Mouse (Mus musculus) MEL (cell line): ENCODE measurements around the gene Sorbs1. TPM values are rescaled to one million over a fixed set of nuclear protein-coding genes. Genes with fewer than 3 reads are reported as not detected.
A peak's percentile ranks its signal among the peaks of the same experiment; 100 is the strongest.

Experiments
- DNase-seq: peaks from one replicate; pipeline ENCODE4 v3.0.0; 2011; ENCODE audit warnings: low read depth, low spot score
- H3K27ac ChIP-seq: 2 replicates; pipeline ENCODE4 v1.5.1; 2012; ENCODE audit warnings: low read depth, mild to moderate bottlenecking, control low read depth, low read length, moderate library complexity; ENCODE audit not compliant: control insufficient read depth
- H3K27me3 ChIP-seq, 2 experiments: fragments of 150-350 bp in 1 of 2; sonication (generic) in 1 of 2; 2 replicates each; pipeline ENCODE4 v1.6.1; 2012; ENCODE audit warnings: low read length in 2 of 2, mild to moderate bottlenecking in 2 of 2, improper control_type of control experiment in 1 of 2, moderate library complexity in 1 of 2; ENCODE audit not compliant: insufficient read depth in 2 of 2, control insufficient read depth in 1 of 2
- H3K36me3 ChIP-seq, 2 experiments: 2 replicates each; pipeline ENCODE4 v1.6.1; 2012 to 2014; ENCODE audit warnings: low read length in 2 of 2, improper control_type of control experiment in 1 of 2, inconsistent platforms in 1 of 2, mild to moderate bottlenecking in 1 of 2; ENCODE audit not compliant: insufficient read depth in 2 of 2, control insufficient read depth in 1 of 2
- H3K4me1 ChIP-seq, 2 experiments: fragments of 150-350 bp in 1 of 2; sonication (generic) in 1 of 2; 2 replicates each; pipeline ENCODE4 v1.6.1; 2012; ENCODE audit warnings: low read length in 2 of 2, improper control_type of control experiment in 1 of 2, mild to moderate bottlenecking in 1 of 2; ENCODE audit not compliant: insufficient read depth in 2 of 2, control insufficient read depth in 1 of 2
- H3K4me3 ChIP-seq, 2 experiments: fragments of 150-350 bp in 1 of 2; sonication (generic) in 1 of 2; 2 replicates each; pipeline ENCODE4 v1.5.1; 2012; ENCODE audit warnings: low read depth in 2 of 2, low read length in 2 of 2, mild to moderate bottlenecking in 2 of 2, moderate library complexity in 2 of 2, control low read depth in 1 of 2, improper control_type of control experiment in 1 of 2; ENCODE audit not compliant: control insufficient read depth in 1 of 2, insufficient read depth in 1 of 2
- H3K79me2 ChIP-seq: 2 replicates; pipeline ENCODE4 v1.6.1; 2012; ENCODE audit warnings: mild to moderate bottlenecking, low read length, moderate library complexity; ENCODE audit not compliant: control insufficient read depth, poor library complexity, insufficient read depth
- H3K9ac ChIP-seq: 2 replicates; pipeline ENCODE4 v1.6.1; 2012; ENCODE audit warnings: low read depth, mild to moderate bottlenecking, control low read depth, low read length, moderate library complexity; ENCODE audit not compliant: control insufficient read depth, poor library complexity, severe bottlenecking
- H3K9me3 ChIP-seq: fragments of 150-350 bp; sonication (generic); replicated peaks from 2 replicates; pipeline ENCODE4 v1.6.1; 2012; ENCODE audit warnings: mild to moderate bottlenecking, low read length, improper control_type of control experiment, moderate library complexity; ENCODE audit not compliant: insufficient read depth
- BHLHE40 ChIP-seq: IDR thresholded peaks from 2 replicates; pipeline ENCODE4 v1.6.1; 2012; ENCODE audit warnings: low read depth, mild to moderate bottlenecking, inconsistent platforms, low read length, improper control_type of control experiment, borderline replicate concordance
- CHD2 ChIP-seq: IDR thresholded peaks from 2 replicates; pipeline ENCODE4 v1.6.1; 2011; ENCODE audit warnings: low read length, improper control_type of control experiment
- CTCF ChIP-seq, 3 experiments: IDR thresholded peaks in 2 of 3; conservative IDR thresholded peaks in 1 of 3; 2 replicates each; pipeline ENCODE4 v1.5.1; 2011 to 2012; ENCODE audit warnings: low read length in 3 of 3, low read depth in 2 of 3, mild to moderate bottlenecking in 2 of 3, improper control_type of control experiment in 1 of 3, inconsistent platforms in 1 of 3, mixed read lengths in 1 of 3, moderate library complexity in 1 of 3; ENCODE audit not compliant: control insufficient read depth in 1 of 3, insufficient read depth in 1 of 3, poor library complexity in 1 of 3, severe bottlenecking in 1 of 3
- E2F4 ChIP-seq: IDR thresholded peaks from 2 replicates; pipeline ENCODE4 v1.6.1; 2011; ENCODE audit warnings: low read depth, low read length, improper control_type of control experiment, borderline replicate concordance
- ELF1 ChIP-seq: IDR thresholded peaks from 2 replicates; pipeline ENCODE4 v1.6.1; 2014; ENCODE audit warnings: low read depth, mild to moderate bottlenecking, inconsistent platforms, low read length, improper control_type of control experiment, moderate library complexity
- EP300 ChIP-seq, 2 experiments: IDR thresholded peaks; 2 replicates each; pipeline ENCODE4 v1.6.1; 2011; ENCODE audit warnings: improper control_type of control experiment in 2 of 2, low read length in 2 of 2, low read depth in 1 of 2, mild to moderate bottlenecking in 1 of 2
- ETS1 ChIP-seq: IDR thresholded peaks from 2 replicates; pipeline ENCODE4 v1.6.1; 2012; ENCODE audit warnings: low read depth, mild to moderate bottlenecking, inconsistent platforms, low read length, improper control_type of control experiment, moderate library complexity
- GABPA ChIP-seq: IDR thresholded peaks from 2 replicates; pipeline ENCODE4 v1.6.1; 2012; ENCODE audit warnings: low read depth, mild to moderate bottlenecking, inconsistent platforms, low read length, improper control_type of control experiment, moderate library complexity
- HCFC1 ChIP-seq: IDR thresholded peaks from 2 replicates; pipeline ENCODE4 v1.6.1; 2012; ENCODE audit warnings: low read depth, mild to moderate bottlenecking, inconsistent platforms, low read length, improper control_type of control experiment, moderate library complexity
- JUND ChIP-seq: IDR thresholded peaks from 2 replicates; pipeline ENCODE4 v1.6.1; 2011; ENCODE audit warnings: low read depth, mild to moderate bottlenecking, improper control_type of control experiment, low read length
- KAT2A ChIP-seq: conservative IDR thresholded peaks from 2 replicates; pipeline ENCODE4 v1.6.1; 2012; ENCODE audit warnings: low read depth, low read length, improper control_type of control experiment, inconsistent platforms
- MAX ChIP-seq: IDR thresholded peaks from 2 replicates; pipeline ENCODE4 v1.6.1; 2011; ENCODE audit warnings: low read length, improper control_type of control experiment
- MXI1 ChIP-seq: IDR thresholded peaks from 2 replicates; pipeline ENCODE4 v1.6.1; 2011; ENCODE audit warnings: mild to moderate bottlenecking, low read depth, low read length, improper control_type of control experiment
- NELFE ChIP-seq: IDR thresholded peaks from 2 replicates; pipeline ENCODE4 v1.6.1; 2011; ENCODE audit warnings: low read depth, low read length, improper control_type of control experiment
- NRF1 ChIP-seq: IDR thresholded peaks from 2 replicates; pipeline ENCODE4 v1.6.1; 2014; ENCODE audit warnings: low read depth, mild to moderate bottlenecking, inconsistent platforms, low read length, improper control_type of control experiment, moderate library complexity; ENCODE audit not compliant: poor library complexity, insufficient read depth, severe bottlenecking
- POLR2AphosphoS2 ChIP-seq: IDR thresholded peaks from 2 replicates; pipeline ENCODE4 v1.6.1; 2011; ENCODE audit warnings: low read length, improper control_type of control experiment
- SIN3A ChIP-seq: IDR thresholded peaks from 2 replicates; pipeline ENCODE4 v1.6.1; 2012; ENCODE audit warnings: low read length, improper control_type of control experiment, inconsistent platforms
- SMC3 ChIP-seq: IDR thresholded peaks from 2 replicates; pipeline ENCODE4 v1.6.1; 2011; ENCODE audit warnings: low read depth, low read length, improper control_type of control experiment
- TAL1 ChIP-seq: IDR thresholded peaks from 2 replicates; pipeline ENCODE4 v1.6.1; 2012; ENCODE audit warnings: mild to moderate bottlenecking, inconsistent platforms, low read length, moderate library complexity, mixed read lengths
- TBP ChIP-seq: IDR thresholded peaks from 2 replicates; pipeline ENCODE4 v1.8.0; 2011; ENCODE audit warnings: low read depth, low read length, improper control_type of control experiment
- TCF12 ChIP-seq: IDR thresholded peaks from 2 replicates; pipeline ENCODE4 v1.6.1; 2014; ENCODE audit warnings: low read depth, mild to moderate bottlenecking, inconsistent platforms, low read length, improper control_type of control experiment, moderate library complexity
- USF1 ChIP-seq: IDR thresholded peaks from 2 replicates; pipeline ENCODE4 v1.6.1; 2014; ENCODE audit warnings: low read depth, mild to moderate bottlenecking, inconsistent platforms, low read length, improper control_type of control experiment, moderate library complexity
- USF2 ChIP-seq, 2 experiments: IDR thresholded peaks; 2 replicates each; pipeline ENCODE4 v1.6.1; 2011 to 2012; ENCODE audit warnings: improper control_type of control experiment in 2 of 2, low read length in 2 of 2, borderline replicate concordance in 1 of 2, inconsistent platforms in 1 of 2, low read depth in 1 of 2, mild to moderate bottlenecking in 1 of 2; ENCODE audit not compliant: insufficient read depth in 1 of 2
- ZC3H11A ChIP-seq: IDR thresholded peaks from 2 replicates; pipeline ENCODE4 v1.6.1; 2012; ENCODE audit warnings: low read depth, mild to moderate bottlenecking, inconsistent platforms, low read length, improper control_type of control experiment
- ZKSCAN1 ChIP-seq: IDR thresholded peaks from 2 replicates; pipeline ENCODE4 v1.6.1; 2012; ENCODE audit warnings: low read depth, mild to moderate bottlenecking, inconsistent platforms, low read length, improper control_type of control experiment, moderate library complexity
- ZMIZ1 ChIP-seq: IDR thresholded peaks from 2 replicates; pipeline ENCODE4 v1.6.1; 2012; ENCODE audit warnings: low read depth, mild to moderate bottlenecking, inconsistent platforms, low read length, improper control_type of control experiment, moderate library complexity
- ZNF384 ChIP-seq: IDR thresholded peaks from 2 replicates; pipeline ENCODE4 v1.6.1; 2012; ENCODE audit warnings: low read depth, mild to moderate bottlenecking, inconsistent platforms, low read length, improper control_type of control experiment
- polyA plus RNA-seq, 2 experiments: library from polyadenylated mRNA; stranded (reverse) in 1 of 2; unstranded in 1 of 2; fragments of >175 nt in 1 of 2; fragments of >200 nt in 1 of 2; gene quantifications; 2 replicates each; pipeline versions ENCODE4 v1.2.1 to v1.2.4; 2012; ENCODE audit warnings: low replicate concordance in 2 of 2, low read depth in 1 of 2; ENCODE audit not compliant: insufficient read length in 2 of 2, insufficient read depth in 1 of 2, missing spikeins in 1 of 2
- total RNA-seq: library from RNA; depleted of rRNA; stranded (reverse); fragments of 300-350 nt; gene quantifications from 2 replicates; pipeline ENCODE4 v1.2.3, GENCODE M21; 2012

The Sorbs1 gene
- total and polyA plus RNA-seq, 3 experiments, result 1.3 to 5.3 TPM; not detected in 1

- Histone ChIP-seq H3K9me3 (no peaks in the 10 kb centered on the region), H3K4me3 (no peak overlapping the region), H3K4me1 (0 out of 4 replicates have a peak, but pooled peaks cover 0 to 3% of the 10 kb centered on the region in 2 experiments), H3K27me3 (no peaks in the 10 kb centered on the region), H3K27ac (no peak overlapping the region), H3K9ac (no peak overlapping the region), H3K79me2 (no peaks in the 10 kb centered on the region), H3K36me3 (no peaks in the 10 kb centered on the region; a peak in 1 of 4 replicates)
- no peak for DNase-seq
- TF ChIP-seq TBP, result no peak
- TF ChIP-seq CTCF (IDR thresholded peaks at IDR 0.05 in 2 of 3, conservative IDR thresholded peaks at IDR 0.05 in 1 of 3; ENCODE audit: control insufficient read depth in 1 of 3, insufficient read depth in 1 of 3, low read depth in 2 of 3, low read length in 3 of 3, poor library complexity in 1 of 3, severe bottlenecking in 1 of 3), result no peak
- TF ChIP-seq KAT2A, result no peak
- no peak for TF ChIP-seq E2F4
- no peak for TF ChIP-seq ZKSCAN1
- TF ChIP-seq HCFC1, result no peak
- no peak for TF ChIP-seq MXI1
- no peak for TF ChIP-seq POLR2AphosphoS2
- TF ChIP-seq SIN3A, result no peak
- no peak for TF ChIP-seq ETS1
- TF ChIP-seq CHD2, result no peak
- no peak for TF ChIP-seq USF2 (IDR thresholded peaks at IDR 0.05; ENCODE audit: borderline replicate concordance in 1 of 2, insufficient read depth in 1 of 2, low read depth in 1 of 2, low read length in 2 of 2)
- TF ChIP-seq JUND, result no peak
- TF ChIP-seq NRF1, result no peak
- TF ChIP-seq ZC3H11A, result no peak
- no peak for TF ChIP-seq TAL1
- TF ChIP-seq NELFE, result no peak
- TF ChIP-seq MAX, result no peak
- TF ChIP-seq USF1, result no peak
- TF ChIP-seq TCF12, result no peak
These were observed 13.4 kb downstream of the Sorbs1 start for GRCm38 (mm10) chr19:40499940-40500737.

GRCm38 (mm10) chr19:40499141-40499540 is 14.4 kb downstream of the Sorbs1 start:
- peak; percentile 60 for TF ChIP-seq ETS1
- no peak for TF ChIP-seq ELF1
- TF ChIP-seq BHLHE40, result no peak
- no peak for TF ChIP-seq SIN3A
- no peak for TF ChIP-seq CHD2
- TF ChIP-seq GABPA, result no peak
- TF ChIP-seq POLR2AphosphoS2, result no peak
- no peak for TF ChIP-seq EP300 (IDR thresholded peaks at IDR 0.05; ENCODE audit: low read depth in 1 of 2, low read length in 2 of 2)
- TF ChIP-seq USF1, result no peak
- TF ChIP-seq TCF12, result 0 out of 2 replicates have a peak, but pooled peaks have one; percentile 22
- TF ChIP-seq ZNF384, result no peak
- no peak for TF ChIP-seq ZMIZ1
- no peak for TF ChIP-seq ZC3H11A
- no peak for TF ChIP-seq E2F4
- no peak for TF ChIP-seq MXI1
- TF ChIP-seq SMC3, result no peak
- no peak for TF ChIP-seq CTCF (IDR thresholded peaks at IDR 0.05 in 2 of 3, conservative IDR thresholded peaks at IDR 0.05 in 1 of 3; ENCODE audit: control insufficient read depth in 1 of 3, insufficient read depth in 1 of 3, low read depth in 2 of 3, low read length in 3 of 3, poor library complexity in 1 of 3, severe bottlenecking in 1 of 3)
- DNase-seq, result peak; percentile 33
- no peak overlapping the region for H3K27ac ChIP-seq
- 0 out of 4 replicates have a peak, but pooled peaks cover 0 to 3% of the 10 kb centered on the region in 2 experiments for H3K4me1 ChIP-seq
- H3K27me3 ChIP-seq, result no peaks in the 10 kb centered on the region
- H3K9me3 ChIP-seq, result no peaks in the 10 kb centered on the region
- H3K79me2 ChIP-seq, result no peaks in the 10 kb centered on the region
- H3K4me3 ChIP-seq, result no peak overlapping the region
- H3K36me3 ChIP-seq, result no peaks in the 10 kb centered on the region; a peak in 1 of 4 replicates
- H3K9ac ChIP-seq, result no peak overlapping the region
